Mouse (Mus musculus) neural tube, embryonic 14.5 days (tissue): ENCODE results near the gene Lefty1. TPM values are rescaled to one million over a fixed set of nuclear protein-coding genes. Genes with fewer than 3 reads are reported as not detected.
A peak's percentile ranks its signal among the peaks of the same experiment; 100 is the strongest.

ENCODE experiments used
- ATAC-seq: fragments of 200-750 bp; cut with Nextera tagmentation; 2 replicates; pipeline ENCODE4 v1.8.0; 2017; ENCODE audit warnings: low read depth, mild to moderate bottlenecking, moderate TSS enrichment, moderate library complexity
- H3K27ac ChIP-seq: fragments of 300-500 bp; sonication (generic); 2 replicates; pipeline ENCODE4 v1.5.1; 2014; ENCODE audit warnings: low read depth, mild to moderate bottlenecking, control low read depth, low read length, moderate library complexity, mixed read lengths
- H3K27me3 ChIP-seq: fragments of 300-500 bp; sonication (generic); 2 replicates; pipeline ENCODE4 v1.6.1; 2014; ENCODE audit warnings: low read length; ENCODE audit not compliant: control insufficient read depth, insufficient read depth
- H3K36me3 ChIP-seq: fragments of 300-500 bp; sonication (generic); 2 replicates; pipeline ENCODE4 v1.6.1; 2014; ENCODE audit warnings: low read length, mixed read lengths; ENCODE audit not compliant: control insufficient read depth, insufficient read depth
- H3K4me1 ChIP-seq: fragments of 300-500 bp; sonication (generic); 2 replicates; pipeline ENCODE4 v1.6.1; 2014; ENCODE audit warnings: low read length; ENCODE audit not compliant: control insufficient read depth, insufficient read depth
- H3K4me2 ChIP-seq: fragments of 300-500 bp; sonication (generic); 2 replicates; pipeline ENCODE4 v1.6.1; 2014; ENCODE audit warnings: mild to moderate bottlenecking, low read depth, low read length, control low read depth
- H3K4me3 ChIP-seq: fragments of 300-500 bp; sonication (generic); 2 replicates; pipeline ENCODE4 v1.5.1; 2014; ENCODE audit warnings: low read depth, low read length, control low read depth, mixed read lengths
- H3K9ac ChIP-seq: fragments of 300-500 bp; sonication (generic); replicated peaks from 2 replicates; pipeline ENCODE4 v1.6.1; 2014; ENCODE audit warnings: low read depth, mild to moderate bottlenecking, control low read depth, low read length, mixed read lengths
- H3K9me3 ChIP-seq: fragments of 300-500 bp; sonication (generic); 2 replicates; pipeline ENCODE4 v1.6.1; 2016; ENCODE audit warnings: low read length; ENCODE audit not compliant: control insufficient read depth
- WGBS: fragments of 180-500 bp; shearing (Covaris S2); extraction: QIAGEN DNeasy Blood & Tissue Kit; methylation state at CpG from one replicate; pipeline ENCODE4 v1.1.7; 2014; 5-methylcytosine and 5-hydroxymethylcytosine counted together
- polyA plus RNA-seq: library from polyadenylated mRNA; unstranded; fragments of >200 nt; fragmentation: Nextera tagmentation; extraction: Ambion mirVana; gene quantifications from 2 replicates; pipeline ENCODE4 v1.2.1, GENCODE M21; 2014

Lefty1 gene
- polyA plus RNA-seq, 1 experiment from 2014 or later: not detected

DNA sequence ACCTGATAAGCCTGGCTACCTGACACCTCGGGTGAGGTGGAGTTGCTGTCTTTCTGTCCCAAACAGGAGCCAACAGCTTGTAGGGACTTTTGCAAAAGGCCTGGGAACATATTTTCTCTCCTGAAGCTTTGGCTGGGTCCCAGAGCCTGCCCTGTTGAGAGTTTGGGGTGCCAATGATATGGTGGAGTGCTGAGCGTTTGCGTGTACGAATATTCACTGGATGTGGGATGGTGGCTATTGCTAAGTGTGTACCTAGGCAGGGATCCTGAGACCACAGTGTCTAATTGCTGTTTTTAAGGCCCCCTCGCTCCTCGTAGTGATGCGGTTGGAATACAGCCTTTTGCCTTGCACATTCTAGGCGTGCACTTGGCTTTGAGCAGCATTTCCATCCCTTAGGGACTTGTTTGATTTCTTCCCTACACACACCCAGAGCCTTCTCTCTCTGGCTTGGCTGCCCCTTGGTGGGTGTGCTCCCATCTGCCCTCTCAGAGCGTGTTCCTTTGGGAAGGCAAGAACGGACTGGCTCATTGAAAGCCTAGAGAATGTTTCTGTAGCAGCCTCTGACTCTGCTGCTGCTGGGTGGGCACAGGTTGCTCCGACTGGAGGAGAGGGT is 8.3 kb downstream of the Lefty1 start:
- 38% methylated on average over 11 of the region's 11 CpGs for WGBS
- no peak overlapping the region for H3K27ac ChIP-seq
- H3K9me3 ChIP-seq: no peaks in the 10 kb centered on the region
- peaks cover 5% of the 10 kb centered on the region; the same call in 1 of the 2 replicates for H3K4me1 ChIP-seq
- H3K36me3 ChIP-seq: no peaks in the 10 kb centered on the region
- ATAC-seq: no peak
- H3K4me3 ChIP-seq: peak overlapping the region; percentile 54
- H3K4me2 ChIP-seq: peak overlapping the region; percentile 95
- H3K9ac ChIP-seq: no peak overlapping the region
- peaks cover 32% of the 10 kb centered on the region for H3K27me3 ChIP-seq

DNA sequence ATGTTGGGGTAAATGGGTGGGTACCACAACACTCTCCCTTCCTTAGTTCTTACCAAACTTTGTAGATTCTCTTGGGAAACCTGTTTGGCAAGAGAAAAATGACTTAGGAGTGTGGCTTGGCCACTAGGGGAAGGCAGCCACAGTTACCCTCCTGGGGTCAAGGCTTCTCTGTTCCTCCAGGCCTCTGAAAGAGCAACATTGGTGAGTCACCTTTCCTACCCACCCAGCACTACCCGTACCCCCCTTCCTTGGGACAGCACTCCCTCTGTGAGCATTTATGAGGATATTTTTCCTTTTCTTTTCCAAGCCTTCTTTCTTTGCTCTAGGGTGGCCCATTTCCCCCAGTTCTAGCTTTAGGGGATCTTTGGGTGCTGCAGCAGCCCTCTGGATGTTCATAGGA is 9.1 kb downstream of the Lefty1 start:
- WGBS: 69% methylated on average over 1 of the region's 1 CpGs
- Histone ChIP-seq H3K9me3 (no peaks in the 10 kb centered on the region), H3K27ac (no peak overlapping the region), H3K4me3 (no peak overlapping the region), H3K4me2 (no peak overlapping the region), H3K4me1 (peaks cover 5% of the 10 kb centered on the region; the same call in 1 of the 2 replicates), H3K9ac (no peak overlapping the region), H3K36me3 (no peaks in the 10 kb centered on the region), H3K27me3 (peaks cover 32% of the 10 kb centered on the region)
- ATAC-seq: no peak

DNA sequence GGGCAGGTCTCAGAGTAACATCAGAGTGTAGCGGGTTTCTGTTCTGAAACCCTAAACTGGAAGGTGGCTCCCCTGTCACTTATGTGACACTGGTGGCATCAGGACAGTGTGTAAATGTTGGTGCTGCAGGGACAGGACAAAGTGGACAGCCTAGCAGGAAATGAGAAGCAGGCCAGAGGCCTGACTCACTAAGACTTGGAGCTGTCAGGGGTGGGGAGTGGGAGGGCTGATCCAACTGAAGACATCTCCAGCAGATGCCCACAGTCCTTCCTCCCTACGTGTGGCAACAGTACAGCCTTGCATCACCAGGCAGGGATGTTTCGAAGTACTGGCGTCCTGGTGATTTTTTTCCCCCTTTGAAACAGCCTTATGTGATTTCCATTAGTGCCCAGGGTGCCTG is 9.7 kb downstream of the Lefty1 start:
- no peak overlapping the region for H3K9ac ChIP-seq
- WGBS: 91% methylated on average over 4 of the region's 4 CpGs
- H3K4me2 ChIP-seq: no peak overlapping the region
- ATAC-seq: no peak
- peaks cover 5% of the 10 kb centered on the region; the same call in 1 of the 2 replicates for H3K4me1 ChIP-seq
- H3K27ac ChIP-seq: no peak overlapping the region
- H3K4me3 ChIP-seq: no peak overlapping the region
- peaks cover 32% of the 10 kb centered on the region for H3K27me3 ChIP-seq
- H3K9me3 ChIP-seq: no peaks in the 10 kb centered on the region
- no peaks in the 10 kb centered on the region for H3K36me3 ChIP-seq

DNA sequence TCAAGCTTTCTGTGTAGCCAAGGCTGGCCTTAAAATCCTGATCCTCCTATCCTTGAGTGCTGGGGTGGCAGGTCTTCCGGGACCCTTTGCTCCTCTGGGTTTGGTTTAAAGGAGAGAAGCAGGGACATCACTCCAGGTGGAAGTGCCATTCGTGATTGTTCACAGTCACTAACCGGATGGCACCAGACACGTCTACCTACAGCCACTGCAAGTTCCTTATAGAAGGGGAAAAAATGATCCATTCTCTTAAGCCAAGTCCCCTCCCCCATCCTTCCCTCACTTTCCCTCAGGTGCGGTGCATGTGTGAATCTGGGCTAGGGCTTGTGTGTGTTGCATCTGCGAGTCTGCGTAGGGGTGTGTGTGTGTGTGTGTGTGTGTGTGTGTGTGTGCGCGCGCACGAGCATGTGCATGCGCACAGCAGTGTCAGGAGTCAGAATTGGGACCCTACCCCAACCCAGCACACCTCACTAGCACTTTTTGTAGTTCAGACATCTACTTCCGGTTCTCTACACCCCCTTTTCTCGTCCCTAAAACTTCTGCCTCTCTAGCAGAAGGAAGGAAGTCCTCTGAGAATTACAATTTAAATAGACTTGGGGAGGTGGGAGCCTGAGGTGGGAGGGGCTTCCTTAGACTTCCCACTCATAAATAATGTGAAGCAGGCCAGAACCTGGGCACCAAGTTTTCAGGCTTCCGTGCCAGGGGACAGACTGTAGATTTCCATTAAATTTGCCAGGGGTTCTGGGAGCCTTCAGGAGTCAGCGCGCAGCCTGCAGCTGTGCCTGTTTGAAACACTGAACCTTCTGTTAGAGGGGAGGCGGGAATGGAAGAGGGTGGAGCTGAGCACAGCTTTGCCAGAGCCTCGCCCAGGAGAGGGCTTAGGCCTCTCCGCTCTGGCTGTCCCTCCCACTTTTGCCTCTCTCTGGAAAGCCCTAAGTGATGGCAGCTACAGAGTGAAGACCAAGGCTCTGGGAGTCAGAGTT is 10.5 kb downstream of the Lefty1 start:
- H3K4me1 ChIP-seq: peaks cover 5% of the 10 kb centered on the region; the same call in 1 of the 2 replicates
- ATAC-seq: peak; percentile 64; the same call in 1 of the 2 replicates
- no peak overlapping the region for H3K4me2 ChIP-seq
- no peaks in the 10 kb centered on the region for H3K9me3 ChIP-seq
- peaks cover 32% of the 10 kb centered on the region for H3K27me3 ChIP-seq
- no peaks in the 10 kb centered on the region for H3K36me3 ChIP-seq
- 28% methylated on average over 20 of the region's 20 CpGs for WGBS
- H3K4me3 ChIP-seq: no peak overlapping the region
- no peak overlapping the region for H3K9ac ChIP-seq
- H3K27ac ChIP-seq: no peak overlapping the region

DNA sequence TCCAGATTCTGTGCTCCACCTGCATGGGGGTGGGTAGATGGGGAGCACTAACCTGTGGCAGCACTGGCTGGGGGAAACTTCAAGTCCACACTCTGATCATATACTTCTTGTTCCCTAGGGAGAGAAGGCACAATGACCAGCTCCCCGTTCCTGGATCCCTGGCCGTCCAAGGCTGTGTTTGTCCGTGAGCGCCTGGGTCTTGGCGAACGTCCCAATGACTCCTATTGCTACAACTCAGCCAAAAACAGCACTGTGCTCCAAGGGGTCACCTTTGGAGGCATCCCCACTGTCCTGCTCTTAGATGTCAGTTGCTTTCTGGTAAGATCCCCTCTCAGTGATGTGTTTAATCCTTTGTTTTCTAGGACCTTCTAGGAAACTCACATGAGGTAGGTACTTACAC is 11.6 kb downstream of the Lefty1 start:
- WGBS: 83% methylated on average over 6 of the region's 6 CpGs
- Histone ChIP-seq H3K36me3 (no peaks in the 10 kb centered on the region), H3K4me3 (no peak overlapping the region), H3K9ac (no peak overlapping the region), H3K9me3 (no peaks in the 10 kb centered on the region), H3K4me1 (peaks cover 5% of the 10 kb centered on the region; the same call in 1 of the 2 replicates), H3K27me3 (peaks cover 24% of the 10 kb centered on the region), H3K4me2 (no peak overlapping the region), H3K27ac (no peak overlapping the region)
- no peak for ATAC-seq

DNA sequence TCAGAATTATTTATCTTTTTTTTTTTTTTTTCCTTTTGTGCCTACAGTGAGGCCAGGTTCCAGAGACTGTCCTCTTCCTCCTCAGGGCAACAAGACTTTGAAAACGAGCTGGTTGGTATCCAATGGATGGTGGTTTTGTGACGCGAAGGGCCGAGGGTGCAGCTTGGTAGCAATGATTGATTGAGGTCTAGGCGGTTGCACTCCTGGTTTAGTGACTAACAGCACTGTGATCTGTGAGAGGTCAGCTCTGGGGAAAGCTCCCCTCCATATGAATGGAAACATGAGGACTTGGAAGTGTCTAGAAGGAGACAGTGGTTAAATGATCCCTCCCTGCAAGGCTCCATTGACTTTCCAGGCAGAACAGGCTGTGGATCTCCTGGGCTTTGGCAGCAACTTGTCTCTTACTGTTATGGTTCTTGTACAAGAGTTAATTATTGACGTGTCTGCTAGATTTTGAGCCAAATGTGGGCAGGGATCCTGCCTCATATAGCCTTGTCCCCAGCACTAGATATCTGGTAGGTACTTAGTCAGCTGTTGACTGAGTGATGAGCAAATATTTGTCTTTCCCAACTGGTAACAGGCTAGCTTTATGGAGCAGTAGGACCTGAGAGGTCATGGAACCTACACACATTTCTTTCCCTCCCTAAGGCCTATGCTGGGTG is 17.4 kb downstream of the Lefty1 start:
- Histone ChIP-seq H3K4me2 (no peak overlapping the region), H3K4me1 (no peaks in the 10 kb centered on the region), H3K4me3 (no peak overlapping the region), H3K36me3 (no peaks in the 10 kb centered on the region), H3K27me3 (no peaks in the 10 kb centered on the region), H3K9me3 (no peaks in the 10 kb centered on the region), H3K9ac (no peak overlapping the region), H3K27ac (no peak overlapping the region)
- ATAC-seq: no peak
- 78% methylated on average over 6 of the region's 6 CpGs for WGBS

DNA sequence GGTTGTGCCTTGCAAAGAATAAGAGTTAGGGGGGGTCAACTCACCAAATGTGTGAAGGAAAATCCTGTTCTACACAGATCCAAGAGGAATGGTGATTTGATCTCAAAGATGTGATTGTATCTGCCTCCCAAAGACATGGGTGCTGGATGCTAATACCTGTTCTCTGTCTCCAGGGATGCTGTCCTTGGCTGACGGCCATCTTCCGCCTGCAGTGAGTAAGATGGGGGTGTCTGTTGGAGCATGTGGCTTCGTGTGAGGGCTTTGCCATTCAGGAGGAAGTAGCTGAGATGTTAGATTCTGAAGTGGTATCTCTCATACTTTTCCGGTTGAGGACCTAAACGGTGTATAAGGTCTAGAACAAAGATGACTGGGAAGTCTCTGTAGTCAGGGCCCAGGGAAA is 18.0 kb downstream of the Lefty1 start:
- WGBS: 91% methylated on average over 5 of the region's 5 CpGs
- Histone ChIP-seq H3K27me3 (no peaks in the 10 kb centered on the region), H3K4me3 (no peak overlapping the region), H3K36me3 (no peaks in the 10 kb centered on the region), H3K4me2 (no peak overlapping the region), H3K9me3 (no peaks in the 10 kb centered on the region), H3K9ac (no peak overlapping the region), H3K4me1 (no peaks in the 10 kb centered on the region), H3K27ac (no peak overlapping the region)
- no peak for ATAC-seq

DNA sequence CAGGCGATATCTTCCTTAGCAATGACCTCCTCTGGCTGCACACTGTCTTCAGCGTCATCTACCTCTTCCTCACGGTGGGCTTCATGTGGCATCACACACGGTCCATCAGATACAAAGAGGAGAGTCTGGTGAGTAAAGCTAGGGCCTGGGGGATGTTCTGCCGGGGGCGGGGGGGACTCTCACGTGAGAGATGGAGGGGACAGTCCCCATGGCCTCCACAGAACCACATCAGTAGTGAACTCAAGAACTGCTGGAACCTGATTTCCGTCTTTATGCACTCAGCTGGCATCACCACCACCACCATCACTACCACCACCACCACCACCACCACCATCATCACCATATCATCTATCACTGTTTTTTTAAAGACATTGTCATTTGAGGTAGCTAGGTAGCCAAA is 21.6 kb downstream of the Lefty1 start:
- ATAC-seq: no peak
- no peak overlapping the region for H3K27ac ChIP-seq
- 94% methylated on average over 8 of the region's 8 CpGs for WGBS

More for the DNA sequence above, 21.6 kb downstream of the Lefty1 start:
- no peaks in the 10 kb centered on the region for H3K9me3 ChIP-seq
- H3K4me1 ChIP-seq: no peaks in the 10 kb centered on the region
- no peak overlapping the region for H3K4me3 ChIP-seq
- no peaks in the 10 kb centered on the region for H3K36me3 ChIP-seq
- H3K9ac ChIP-seq: no peak overlapping the region
- no peak overlapping the region for H3K4me2 ChIP-seq
- H3K27me3 ChIP-seq: no peaks in the 10 kb centered on the region
